Mouse (Mus musculus) cerebellum, adult 18-20 months (tissue): Measurements from ENCODE around the gene Spata1.
"Not testable (repeated sequence)": the region's sequence is repeated elsewhere in the genome, so short reads cannot be mapped to it uniquely, and the experiment has no call there.

ENCODE experiments used
- DNase-seq, 2 experiments: peaks; one replicate each; pipeline ENCODE4 v3.0.0; 2021

Spata1 gene

GRCm38 (mm10) chr3:146450371-146450841 is 49.1 kb downstream of the Spata1 start:
- DNase-seq: peak; percentile 87 to 90

- DNase-seq: no peak
Observed at GRCm38 (mm10) chr3:146449745-146450250, 49.8 kb downstream of the Spata1 start, which contains the start of gene Ctbs. TSS of gene Ctbs (plus strand) at chr3:146449795.

DNA sequence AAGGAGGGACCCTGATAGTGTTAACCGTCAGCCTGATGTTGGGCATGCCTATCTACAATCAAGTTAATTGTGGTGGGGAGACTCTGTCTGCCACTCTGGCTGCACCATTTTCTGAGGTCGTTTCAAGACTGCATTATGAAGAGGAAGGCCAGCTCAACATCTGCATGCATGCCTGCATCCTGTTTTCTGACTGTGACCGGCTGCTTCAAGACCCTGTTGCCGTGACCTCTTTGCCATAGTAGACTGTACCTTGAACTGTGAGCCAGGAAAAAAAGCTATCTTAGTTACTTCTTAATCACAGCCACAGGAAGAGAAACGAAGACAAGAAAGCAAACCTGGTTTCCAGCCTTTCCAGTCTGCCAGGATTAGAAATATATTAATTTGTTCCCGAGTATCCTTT is 50.6 kb downstream of the Spata1 start:
- DNase-seq: no peak

DNA sequence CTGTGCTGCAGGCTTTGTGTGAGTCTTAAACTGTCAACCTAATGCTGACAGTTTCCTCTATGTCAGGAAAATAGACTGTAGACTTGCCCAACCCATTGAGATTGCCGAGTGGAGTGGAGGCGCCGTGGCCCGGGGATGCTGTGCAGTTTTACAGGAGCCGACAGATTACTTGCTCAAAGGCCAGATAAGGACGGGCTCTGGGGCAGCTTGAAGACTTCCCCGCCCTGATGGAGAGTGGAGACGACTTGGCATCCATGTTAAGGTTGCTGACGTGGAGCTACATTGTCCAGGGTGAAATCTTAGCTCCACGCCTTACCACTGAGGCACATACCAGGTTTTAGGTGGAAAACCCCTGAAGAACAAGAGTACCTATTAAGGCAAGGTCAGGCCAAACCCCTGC is 51.2 kb downstream of the Spata1 start:
- no peak for DNase-seq

- DNase-seq: no peak
Observed at GRCm38 (mm10) chr3:146447598-146447997, 52.0 kb downstream of the Spata1 start.

- no peak for DNase-seq
Observed at GRCm38 (mm10) chr3:146447156-146447555, 52.4 kb downstream of the Spata1 start.

DNA sequence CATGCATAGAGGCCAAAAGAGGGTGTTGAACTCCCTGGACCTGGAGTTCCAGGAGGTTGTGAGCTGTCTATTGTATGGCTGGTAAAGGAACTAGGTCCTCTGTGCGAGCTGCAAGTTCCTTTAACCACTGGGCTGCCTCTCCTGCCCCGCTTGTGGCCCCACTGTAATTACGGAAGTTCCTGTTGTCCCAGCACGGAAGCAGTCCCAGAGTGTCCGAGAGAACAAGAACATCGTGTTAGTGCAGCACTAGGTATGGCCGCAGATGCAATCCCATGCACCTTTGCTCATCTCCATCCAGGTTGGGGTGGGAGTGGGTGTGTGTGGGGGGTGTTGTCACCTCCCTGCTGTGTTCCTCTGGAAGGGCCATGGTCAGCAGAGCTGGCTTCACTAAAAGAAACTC is 54.7 kb downstream of the Spata1 start:
- no peak for DNase-seq

DNA sequence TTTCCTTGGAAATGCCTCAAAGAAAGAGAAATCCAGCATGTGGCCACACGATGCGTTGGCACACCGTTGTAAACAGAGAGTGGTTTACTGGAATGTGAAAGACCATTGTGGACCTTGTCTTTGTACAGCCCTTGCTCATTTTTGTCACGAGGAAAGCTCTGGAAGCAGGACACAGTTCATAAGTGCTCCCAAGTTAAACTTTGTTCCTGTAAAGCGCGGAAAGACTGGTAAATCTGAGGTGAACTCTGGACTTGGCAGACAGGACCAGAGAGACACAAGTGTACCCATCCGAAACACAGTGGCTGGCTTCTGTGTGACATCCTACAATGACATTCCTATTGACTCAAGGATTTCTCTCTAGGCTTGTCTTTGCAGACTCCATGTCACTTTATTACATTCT is 56.2 kb downstream of the Spata1 start:
- DNase-seq: no peak

- DNase-seq: no peak
Observed at GRCm38 (mm10) chr3:146442936-146443335, 56.6 kb downstream of the Spata1 start.

- no peak for DNase-seq
Observed at GRCm38 (mm10) chr3:146442484-146442883, 57.1 kb downstream of the Spata1 start.

DNA sequence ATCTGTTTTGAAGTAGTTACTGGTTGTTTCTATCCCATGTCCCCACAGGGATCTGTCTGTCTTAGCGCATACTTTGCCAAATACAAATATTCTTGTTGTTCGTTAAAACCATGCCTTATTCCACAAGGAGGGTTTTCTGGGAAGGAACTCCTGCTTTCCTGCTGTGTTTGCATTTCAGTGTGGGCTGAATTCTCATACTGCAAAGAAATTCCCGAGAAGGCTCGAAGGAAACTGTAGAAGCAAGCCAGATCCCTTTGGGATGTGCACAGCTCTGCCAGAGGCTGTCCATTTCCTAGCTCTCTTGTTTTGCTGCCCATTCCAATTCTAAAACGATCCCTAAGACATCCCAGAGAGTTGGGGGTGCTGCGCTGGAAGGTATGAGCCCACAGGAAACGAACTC is 59.1 kb downstream of the Spata1 start:
- DNase-seq: no peak

- DNase-seq: no peak
Observed at GRCm38 (mm10) chr3:146440011-146440410, 59.5 kb downstream of the Spata1 start.

DNA sequence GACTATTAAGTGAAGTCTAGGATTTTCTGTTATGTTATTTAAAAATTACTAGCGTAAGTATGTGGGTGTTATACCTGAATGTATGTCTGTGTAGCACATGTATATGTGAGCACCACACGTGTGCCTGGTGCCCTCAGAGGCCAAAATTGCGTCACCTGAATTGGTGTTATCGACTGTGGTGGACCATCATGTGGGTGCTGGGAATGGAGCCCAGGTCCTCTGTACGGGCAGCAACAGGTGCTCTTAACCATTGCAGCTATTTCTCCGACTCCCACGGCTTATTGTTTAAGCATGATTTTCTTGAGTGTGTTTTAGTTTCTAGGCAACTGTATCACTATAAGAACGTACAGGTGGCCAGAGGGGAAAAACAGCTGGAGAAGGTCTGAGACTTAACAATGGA is 63.4 kb downstream of the Spata1 start:
- DNase-seq: no peak

GRCm38 (mm10) chr3:146435533-146435932 is 64.0 kb downstream of the Spata1 start:
- DNase-seq: no peak

- no peak for DNase-seq
Observed at GRCm38 (mm10) chr3:146434686-146435085, 64.9 kb downstream of the Spata1 start.

- no peak for DNase-seq
Observed at GRCm38 (mm10) chr3:146433681-146434350, 65.7 kb downstream of the Spata1 start.

DNA sequence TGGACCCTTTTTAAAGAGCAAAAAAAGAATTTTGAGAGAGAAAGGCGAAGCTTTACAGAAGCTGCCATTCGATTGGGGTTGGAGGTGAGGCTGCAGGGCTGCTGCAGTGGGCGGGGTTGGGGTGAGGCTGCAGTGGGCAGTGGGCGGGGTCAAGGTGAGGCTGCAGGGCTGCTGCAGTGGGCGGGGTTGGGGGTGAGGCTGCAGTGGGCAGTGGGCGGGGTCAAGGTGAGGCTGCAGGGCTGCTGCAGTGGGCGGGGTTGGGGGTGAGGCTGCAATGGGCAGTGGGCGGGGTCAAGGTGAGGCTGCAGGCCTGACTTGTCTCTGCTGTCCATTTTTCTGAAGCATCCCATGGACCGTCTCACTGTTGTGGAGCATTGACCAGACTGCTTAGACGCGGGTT is 66.5 kb downstream of the Spata1 start:
- not testable (repeated sequence) for DNase-seq

- no peak for DNase-seq
Observed at GRCm38 (mm10) chr3:146426489-146426888, 73.1 kb downstream of the Spata1 start.

DNA sequence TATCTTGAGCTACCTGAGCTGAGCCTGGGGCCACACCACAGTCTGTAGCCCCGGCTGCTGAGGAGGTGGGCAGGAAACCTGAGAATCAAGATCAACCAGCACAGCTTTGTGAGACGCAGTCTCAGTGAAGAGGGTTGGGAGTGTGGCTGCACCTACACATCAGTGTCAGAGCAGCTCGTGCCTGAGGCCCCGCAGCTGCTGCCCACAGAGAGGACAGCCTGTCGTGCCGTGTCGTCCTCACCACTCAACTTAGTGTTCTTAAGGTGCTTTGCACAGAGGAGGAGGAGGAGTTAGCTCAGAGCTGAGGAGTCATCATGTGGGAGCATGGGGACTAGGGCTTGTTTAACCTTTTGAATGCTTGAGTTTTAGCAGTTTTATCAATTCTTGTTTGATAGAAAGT is 73.7 kb downstream of the Spata1 start:
- DNase-seq: no peak

DNA sequence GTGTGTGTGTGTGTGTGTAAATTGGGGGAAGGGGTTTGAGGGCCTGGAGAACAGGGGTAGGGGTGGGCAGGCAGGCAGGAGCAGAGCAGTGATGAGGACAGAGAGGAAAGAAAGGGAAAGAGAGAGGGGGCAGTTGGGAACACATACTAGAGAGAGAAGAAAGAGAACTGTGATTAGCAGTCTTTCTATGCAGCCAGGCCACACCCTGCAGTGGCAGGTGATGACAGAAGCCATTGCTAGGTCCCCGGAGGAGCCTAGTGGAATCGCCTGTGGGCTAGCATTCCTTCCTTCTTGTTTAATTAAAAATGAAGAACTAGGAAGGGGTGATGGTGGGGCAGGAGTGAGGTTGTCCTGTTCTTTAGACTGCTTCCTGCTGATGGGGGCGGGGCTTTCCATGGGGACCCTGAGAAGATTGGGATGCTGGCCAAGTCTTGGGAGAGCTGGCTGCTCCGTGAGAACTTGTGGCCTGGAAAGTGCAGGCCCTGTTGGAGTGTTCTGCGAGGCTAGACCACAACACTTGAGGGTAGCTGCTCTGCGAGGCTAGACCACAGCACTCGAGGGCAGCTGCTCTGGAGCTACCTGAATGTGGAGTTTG is 75.2 kb downstream of the Spata1 start:
- DNase-seq: no peak

GRCm38 (mm10) chr3:146423710-146424109 is 75.8 kb downstream of the Spata1 start:
- no peak for DNase-seq

DNA sequence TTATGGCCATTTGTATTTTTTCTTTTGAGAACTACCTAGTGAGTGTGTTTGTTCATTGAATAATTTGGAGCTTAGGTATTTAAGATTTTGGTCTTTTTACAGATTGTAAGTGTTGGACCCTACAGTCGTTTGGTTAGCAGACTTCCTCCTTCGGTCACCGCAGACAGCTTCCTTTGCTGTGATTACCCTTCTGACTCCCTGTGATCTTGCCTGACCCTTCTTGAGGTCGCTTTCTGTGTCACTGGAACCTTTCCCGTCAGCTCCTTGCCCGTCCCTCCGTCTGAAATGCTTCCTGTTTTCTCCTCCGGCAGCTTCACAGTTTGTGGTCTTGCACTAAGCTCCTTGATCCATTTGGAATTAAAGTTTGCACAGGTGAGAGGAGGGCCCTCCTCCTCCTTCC is 77.8 kb downstream of the Spata1 start:
- no peak for DNase-seq

DNA sequence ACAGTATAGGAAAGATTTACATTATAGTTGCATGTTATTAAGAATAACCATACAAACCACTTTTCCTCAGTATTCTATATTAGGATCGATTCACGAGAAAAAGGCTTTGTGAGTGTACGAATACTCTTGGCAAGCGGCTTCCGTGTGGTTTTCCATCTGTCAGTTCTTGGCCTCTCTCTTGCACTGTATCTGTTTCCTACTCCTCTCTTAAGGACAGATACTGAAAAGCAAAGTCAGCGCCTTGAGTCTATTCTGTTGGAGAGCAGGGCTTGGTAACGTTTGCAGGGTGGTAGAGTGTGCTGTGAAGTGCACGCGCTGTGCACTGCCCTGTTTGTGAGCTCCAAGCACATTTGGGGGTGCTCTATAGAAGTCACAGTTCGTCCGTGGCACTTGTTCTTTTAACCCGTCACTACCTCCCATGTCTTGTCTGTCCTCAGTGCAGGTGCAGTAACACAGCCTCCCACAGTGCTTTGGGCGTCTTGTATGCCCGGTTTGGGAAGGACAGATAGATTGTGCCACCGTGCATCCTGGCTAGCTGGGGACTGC is 79.5 kb downstream of the Spata1 start:
- DNase-seq: peak; percentile 44 to 52

DNA sequence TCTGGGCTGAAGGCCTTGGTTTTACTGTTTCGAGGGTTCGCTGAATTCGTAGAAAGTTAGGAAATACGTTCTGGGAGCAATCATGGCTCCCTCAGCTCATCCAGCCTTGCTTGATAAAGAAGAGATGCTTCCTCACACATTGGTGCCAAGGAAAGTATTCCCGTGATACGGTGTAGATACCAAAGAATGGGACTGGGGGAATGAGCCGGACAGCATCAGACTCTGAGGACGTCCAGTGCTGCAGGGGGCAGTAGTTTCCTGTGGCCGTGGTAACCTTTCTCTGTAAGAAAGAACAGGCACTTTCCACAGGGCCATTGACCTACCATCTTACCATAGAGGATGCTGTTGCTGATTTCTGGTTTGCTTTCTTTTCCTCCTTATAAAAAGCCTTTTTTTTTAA is 80.0 kb downstream of the Spata1 start:
- no peak for DNase-seq
